Mouse (Mus musculus): ENCODE measurements around the gene Odaph. TPM values are rescaled to one million over a fixed set of nuclear protein-coding genes. Genes with fewer than 3 reads are reported as not detected.

The Odaph gene
- not detected in 2 replicates for total RNA-seq (2023)

DNA sequence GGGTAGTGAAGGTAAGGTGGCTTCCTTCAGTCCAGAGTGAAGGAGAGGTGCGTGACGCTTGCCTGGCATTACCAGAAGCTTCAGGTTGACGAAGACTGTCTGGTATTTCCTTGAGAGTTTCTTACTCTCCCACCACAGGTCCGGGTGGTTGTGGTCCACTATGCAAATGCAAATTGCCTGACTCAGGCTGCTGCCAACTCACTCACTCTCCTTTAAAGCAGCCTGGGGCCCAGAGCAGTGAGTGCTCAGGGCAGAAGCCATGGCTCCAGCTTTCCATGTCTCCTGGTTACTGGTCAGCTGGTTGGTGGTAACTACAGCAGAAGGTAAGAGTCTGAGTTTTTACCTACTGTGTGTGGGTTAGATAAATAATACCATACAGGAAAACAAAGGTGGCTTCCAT is at the start of gene Odaph:
Odaph (plus strand) TSS at position 240 of the 400 bp plus-strand sequence.

DNA sequence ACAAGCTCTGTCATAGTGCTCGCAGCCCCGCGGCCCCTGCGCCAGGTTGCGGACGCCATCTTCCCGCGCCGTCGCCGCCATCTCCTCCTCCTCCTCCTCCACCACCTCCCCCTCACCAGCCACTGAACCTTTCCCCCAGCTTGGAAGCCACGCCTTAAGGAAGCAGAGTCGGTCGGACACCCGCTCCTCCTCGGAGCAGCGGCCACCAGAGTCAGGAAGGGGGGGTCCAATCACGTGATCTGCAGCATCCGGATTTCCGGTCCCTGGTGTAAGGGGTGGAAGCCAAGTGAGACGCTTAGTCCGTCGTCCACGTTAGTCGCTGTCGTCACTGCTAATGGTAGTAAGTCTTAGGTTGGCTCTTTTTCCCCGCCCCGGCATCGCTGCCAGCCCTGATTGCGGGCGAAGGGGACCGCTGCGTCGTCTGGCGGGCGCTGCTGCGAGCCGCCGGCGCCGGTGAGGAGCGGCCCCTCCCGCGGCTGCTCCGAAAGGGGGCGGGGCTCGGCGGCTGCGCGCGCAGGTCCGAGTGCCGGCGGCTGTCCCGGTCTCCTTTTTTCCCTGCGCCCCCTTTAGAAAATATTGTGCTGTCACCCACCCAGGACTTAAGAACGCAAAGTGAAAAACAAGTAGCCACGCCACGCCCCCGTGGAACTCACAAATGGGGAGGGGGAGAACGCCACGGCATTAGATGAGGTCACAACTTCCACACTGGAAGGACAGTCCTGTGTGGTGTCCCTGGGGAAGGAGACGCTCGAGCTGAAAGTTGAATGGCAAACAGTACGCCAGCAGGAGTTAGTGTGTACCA is 24.4 kb upstream of the Odaph start, which contains the start of gene Rchy1:
Rchy1 (minus strand) TSS at position 430 of the 802 bp plus-strand sequence.

GRCm38 (mm10) chr5:92043783-92044182 is 56.5 kb downstream of the Odaph start, which contains the start of gene Cdkl2:
TSS of gene Cdkl2 (minus strand) at chr5:92043883.

Other genes with a start within 250 kb of the Odaph start
- 92.5 and 112 TPM in 2 replicates for gene Rchy1, start 24.4 kb upstream of the Odaph start, total RNA-seq (2023)
- gene Cdkl2, start 56.4 kb downstream of the Odaph start, total RNA-seq (2023), result 0.41 and 0.82 TPM in 2 replicates
- gene G3bp2, start 96.2 kb downstream of the Odaph start, total RNA-seq (2023), result 52.3 and 78.7 TPM in 2 replicates
- gene Uso1, start 150.5 kb downstream of the Odaph start, total RNA-seq (2023), result 34.7 and 45.6 TPM in 2 replicates
- gene U90926, start 227.9 kb downstream of the Odaph start, total RNA-seq (2023), result not detected in 2 replicates